Mouse (Mus musculus) spleen, embryonic (tissue): ENCODE measurements around the gene Cpped1.

Experiments used
- CTCF ChIA-PET: fragments of 350-600 bp; sonication (Branson Sonifier 250); formaldehyde crosslinking; loops from one replicate; lab custom pipeline; 2022; lab: Charles Lee

Cpped1 gene

DNA sequence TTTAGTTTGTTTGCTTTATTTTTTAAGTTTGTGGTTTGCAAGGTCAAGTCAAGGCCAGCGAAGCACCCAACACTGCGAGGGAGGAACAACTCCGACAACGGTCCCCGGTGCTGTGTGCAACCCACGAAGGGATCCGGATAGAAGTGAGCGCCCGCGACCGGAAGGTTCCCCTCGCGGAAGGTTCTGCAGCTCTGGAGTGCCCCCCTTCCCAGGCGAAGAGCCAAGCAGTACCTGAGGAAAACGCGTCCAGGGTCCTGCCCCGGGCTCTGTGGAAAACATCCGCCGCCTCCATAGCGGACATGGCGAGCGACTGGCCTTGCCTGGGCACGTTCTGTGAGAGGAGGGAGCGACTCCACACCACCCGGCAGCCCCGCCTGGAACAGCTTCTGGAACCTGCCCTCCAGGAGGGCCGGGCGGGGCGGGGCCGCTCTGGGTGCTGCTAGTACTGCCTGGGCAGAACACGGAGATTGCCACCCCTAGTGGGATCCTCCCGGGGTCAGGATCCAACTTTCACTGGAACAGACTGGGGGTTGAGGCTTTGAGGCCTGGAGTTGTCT, at the start of gene Cpped1:
Gene Cpped1 (minus strand): TSS at position 411 of the 557 bp plus-strand sequence.
- CTCF ChIA-PET: interaction anchor here (0.6 kb wide), 1 partner anchor 1513 kb away, joined by 3 read pairs; no protein-coding TSS in a partner anchor

DNA sequence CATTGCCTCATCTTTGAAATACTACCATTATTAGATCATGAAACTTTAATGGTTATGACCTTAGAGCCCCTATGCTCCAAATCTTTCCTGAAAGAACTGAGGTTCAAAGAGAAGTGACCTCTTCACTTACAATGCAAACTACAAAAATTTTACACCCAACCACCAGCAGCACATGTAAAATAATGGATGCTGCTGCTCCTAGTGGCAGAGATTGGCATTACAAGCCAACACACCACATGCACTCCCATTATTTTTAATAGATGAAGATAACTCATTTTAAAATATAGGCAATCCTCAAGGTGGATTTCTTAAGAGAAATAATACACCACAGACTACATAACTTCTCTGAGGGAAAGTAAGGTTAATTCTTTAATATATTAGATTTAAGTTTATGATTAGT, 31.2 kb upstream of the Cpped1 start:
- CTCF ChIA-PET: no interaction called here

DNA sequence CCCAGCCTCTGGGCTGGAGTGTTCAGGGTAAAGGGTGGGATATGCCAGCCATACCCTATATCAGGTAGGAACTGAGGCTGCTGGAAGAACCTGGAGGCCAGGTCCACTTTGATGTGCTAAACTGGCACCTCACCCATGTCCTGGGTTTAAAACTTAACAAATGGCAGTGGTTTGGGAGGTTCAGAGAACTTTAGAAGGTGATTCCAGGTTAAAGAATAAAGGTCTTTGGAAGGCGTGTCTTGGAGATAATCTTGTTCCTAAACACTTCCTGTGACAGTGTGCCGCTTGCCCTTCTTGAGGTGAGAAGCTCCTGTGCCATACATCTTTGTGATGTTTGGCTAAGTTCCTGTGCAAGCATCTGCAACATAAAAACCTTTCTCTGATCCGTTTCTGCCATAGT, 1.6 kb upstream of the Cpped1 start:
- CTCF ChIA-PET: no interaction called here

DNA sequence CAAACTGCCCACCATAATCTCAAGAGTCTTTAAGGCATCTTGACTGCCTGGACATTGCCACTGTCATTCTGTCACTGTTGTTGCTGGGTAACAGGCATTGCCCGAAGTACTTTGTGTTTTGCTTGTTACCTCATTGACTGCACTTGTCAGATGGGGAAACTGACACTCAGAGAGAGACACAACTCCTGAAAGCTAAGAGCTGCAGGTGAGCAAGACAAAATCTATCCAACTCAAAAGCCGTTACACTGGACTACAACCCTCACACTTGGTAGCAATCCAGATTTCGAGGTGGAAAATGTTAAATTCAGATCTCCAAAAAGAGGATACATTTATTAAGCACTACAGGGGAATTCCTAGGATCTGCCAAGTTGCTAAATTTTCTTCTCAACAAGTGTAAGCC, 572 bp upstream of the Cpped1 start:
- CTCF ChIA-PET: no interaction called here

DNA sequence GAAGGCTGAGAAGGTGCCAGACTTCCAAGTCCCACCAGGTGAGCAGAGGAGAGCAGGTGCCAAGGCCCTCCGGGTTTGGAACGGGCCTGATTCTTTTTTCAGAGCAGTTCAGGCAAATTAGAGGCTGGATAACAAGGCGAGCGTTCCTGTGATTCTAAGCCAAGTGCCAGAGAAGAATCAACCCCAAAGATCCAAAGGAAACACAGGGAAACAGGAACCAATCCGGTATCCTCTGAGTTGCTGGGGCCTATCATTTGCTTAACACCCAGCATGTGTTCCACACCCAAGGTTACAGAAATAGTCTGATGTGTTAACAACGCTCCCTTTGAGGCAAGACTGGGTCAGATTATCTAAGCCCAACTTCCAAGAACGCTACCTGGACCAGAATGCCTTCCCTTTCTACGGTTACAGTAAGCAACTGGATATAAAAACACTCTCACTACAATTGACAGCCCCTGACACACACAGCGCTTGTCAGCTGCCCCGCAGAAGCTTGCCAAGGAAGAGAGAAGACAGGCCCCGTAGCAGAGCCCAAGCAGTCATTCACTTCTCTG, 707 bp downstream of the Cpped1 start:
- CTCF ChIA-PET: interaction anchor here (0.6 kb wide), 1 partner anchor 1514 kb away, joined by 3 read pairs; no protein-coding TSS in a partner anchor

GRCm38 (mm10) chr16:11907816-11908215, 1.4 kb downstream of the Cpped1 start:
- CTCF ChIA-PET: no interaction called here

GRCm38 (mm10) chr16:11906906-11907305, 2.3 kb downstream of the Cpped1 start:
- CTCF ChIA-PET: no interaction called here

DNA sequence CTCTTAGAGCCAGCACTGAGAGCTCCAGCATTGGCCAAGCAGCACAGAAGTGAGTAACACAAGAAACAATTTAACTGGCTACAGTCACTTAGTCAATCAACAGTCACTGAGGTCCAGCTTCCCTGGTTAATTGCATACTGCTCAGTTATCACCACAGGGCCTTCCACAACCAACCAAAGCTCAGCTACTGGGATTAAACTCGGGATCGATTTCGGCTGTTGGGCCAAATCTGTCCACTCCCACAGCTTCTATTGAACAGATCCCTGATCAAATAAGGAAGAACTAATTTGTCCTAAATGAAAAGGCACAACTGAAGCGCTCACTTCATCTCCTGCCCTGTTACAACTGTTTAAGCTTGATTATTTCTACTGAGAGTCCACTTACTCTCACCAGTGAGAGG, 4.0 kb downstream of the Cpped1 start:
- CTCF ChIA-PET: no interaction called here

- CTCF ChIA-PET: no interaction called here
Measured at GRCm38 (mm10) chr16:11902007-11902406, 7.2 kb downstream of the Cpped1 start.

GRCm38 (mm10) chr16:11900341-11900740, 8.9 kb downstream of the Cpped1 start:
- CTCF ChIA-PET: no interaction called here

DNA sequence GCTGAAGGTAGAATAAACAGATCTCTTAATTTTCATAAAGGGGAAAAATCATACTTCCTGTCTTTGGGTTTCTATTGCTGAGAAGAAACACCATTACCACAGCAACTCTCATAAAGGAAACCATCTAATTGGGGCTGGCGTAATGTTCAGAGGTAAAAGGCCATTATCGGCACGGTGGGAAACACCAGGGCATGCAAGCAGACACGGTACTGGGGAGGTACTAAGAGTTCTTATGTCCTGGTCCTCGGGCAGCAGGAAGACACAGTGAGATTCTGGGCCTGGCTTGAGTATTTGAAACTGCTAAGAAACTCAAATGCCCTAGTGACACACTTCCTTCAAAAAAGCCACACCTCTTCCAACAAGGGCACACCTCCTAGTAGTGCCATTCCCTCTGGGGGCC, 12.8 kb downstream of the Cpped1 start:
- CTCF ChIA-PET: no interaction called here

DNA sequence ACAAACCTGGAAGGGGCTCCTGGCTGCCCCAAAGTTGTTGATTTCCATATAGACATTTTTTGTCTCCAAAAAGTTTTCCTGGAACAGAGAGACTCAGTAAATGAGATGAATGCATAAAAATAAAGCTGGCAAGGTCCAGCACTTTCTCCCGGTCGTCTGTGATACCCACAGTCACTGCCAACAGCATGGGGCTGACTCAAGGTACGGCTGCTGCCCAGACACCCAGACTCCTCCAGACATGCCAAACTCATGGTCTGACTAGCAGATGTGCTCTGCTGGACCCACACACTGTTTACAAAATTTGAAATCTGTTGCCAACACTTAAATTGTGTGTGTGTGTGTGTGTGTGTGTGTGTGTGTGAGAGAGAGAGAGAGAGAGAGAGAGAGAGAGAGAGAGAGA, 14.4 kb downstream of the Cpped1 start:
- CTCF ChIA-PET: no interaction called here

DNA sequence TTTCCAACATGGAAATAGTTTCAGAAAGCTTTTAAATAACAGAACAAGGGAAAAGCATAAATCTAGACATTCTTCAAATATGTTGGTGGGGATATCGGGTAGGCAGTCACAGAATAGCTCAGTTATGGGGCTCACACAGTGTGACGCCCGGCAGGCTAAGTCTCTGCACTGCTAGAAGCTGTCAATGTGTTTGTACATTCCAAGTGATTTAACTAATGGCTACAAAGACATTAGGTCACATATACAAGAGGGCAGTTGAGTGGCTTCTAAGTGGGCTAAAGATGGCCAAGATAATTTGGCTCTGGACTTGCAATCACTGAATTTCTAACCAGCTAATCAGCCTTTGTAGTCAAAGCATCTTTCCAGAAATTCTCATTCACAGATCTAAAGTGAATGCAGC, 19.1 kb downstream of the Cpped1 start:
- CTCF ChIA-PET: no interaction called here

- CTCF ChIA-PET: no interaction called here
Measured at GRCm38 (mm10) chr16:11889741-11890140, 19.5 kb downstream of the Cpped1 start.

DNA sequence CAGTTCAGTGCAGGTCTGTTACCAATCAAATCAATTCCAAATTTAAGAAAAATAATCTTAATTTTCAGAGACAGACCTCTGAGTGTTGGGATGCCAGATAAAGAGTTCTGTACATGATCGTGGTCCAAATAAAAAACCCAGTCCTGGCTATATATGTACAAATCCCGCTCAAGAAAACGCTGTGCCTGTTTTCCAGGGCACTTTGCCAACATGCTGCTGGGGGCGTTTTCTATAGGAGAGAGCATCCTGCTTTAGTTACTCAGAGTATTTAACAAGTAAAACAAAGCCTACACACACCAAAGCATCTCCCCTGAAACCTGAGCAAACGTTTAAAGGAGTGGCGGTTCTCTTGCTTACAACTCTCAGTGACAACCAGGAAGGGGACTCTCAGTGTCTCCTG, 27.4 kb downstream of the Cpped1 start:
- CTCF ChIA-PET: no interaction called here

DNA sequence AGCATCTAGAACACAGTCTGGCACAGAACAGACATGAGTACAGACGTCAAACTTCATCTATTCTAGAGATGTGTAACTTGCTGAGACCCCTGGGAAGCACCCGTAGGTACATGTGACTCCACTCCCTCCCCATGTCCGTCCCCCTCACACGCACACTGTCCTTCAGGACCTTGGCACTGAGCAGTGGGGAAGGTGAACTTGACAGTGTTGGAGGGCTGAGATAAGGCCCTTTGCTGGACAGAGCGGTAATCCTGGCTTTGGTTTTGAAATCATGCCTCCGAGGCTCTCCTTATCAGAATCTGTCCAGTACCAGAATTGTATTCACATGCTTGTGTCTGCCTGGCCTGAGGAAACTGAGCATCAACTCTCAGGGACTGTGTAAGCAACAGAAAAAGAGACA, 28.8 kb downstream of the Cpped1 start:
- CTCF ChIA-PET: no interaction called here

DNA sequence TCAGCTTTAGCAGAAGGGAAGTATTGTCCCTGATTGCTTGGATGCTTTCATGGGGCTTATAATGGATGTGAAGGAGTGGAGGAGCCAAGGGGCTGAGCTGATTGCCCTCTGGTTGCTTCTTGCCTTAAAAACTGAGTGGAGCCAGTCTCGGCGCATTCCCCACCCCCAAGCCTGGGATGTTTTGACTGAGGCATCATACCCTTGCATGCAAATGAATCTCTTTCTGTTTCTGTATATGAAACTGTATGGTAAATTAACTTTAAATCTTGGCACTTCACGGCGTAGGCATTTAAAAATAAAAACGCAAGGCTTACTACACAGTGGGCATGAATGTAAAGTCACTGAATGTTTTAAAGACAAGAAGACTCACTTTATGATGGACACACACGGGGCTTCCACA, 30.0 kb downstream of the Cpped1 start:
- CTCF ChIA-PET: interaction anchor here (0.7 kb wide), 1 partner anchor 53 kb away, joined by 3 read pairs; no protein-coding TSS in a partner anchor

GRCm38 (mm10) chr16:11875227-11875626, 34.0 kb downstream of the Cpped1 start:
- CTCF ChIA-PET: no interaction called here

DNA sequence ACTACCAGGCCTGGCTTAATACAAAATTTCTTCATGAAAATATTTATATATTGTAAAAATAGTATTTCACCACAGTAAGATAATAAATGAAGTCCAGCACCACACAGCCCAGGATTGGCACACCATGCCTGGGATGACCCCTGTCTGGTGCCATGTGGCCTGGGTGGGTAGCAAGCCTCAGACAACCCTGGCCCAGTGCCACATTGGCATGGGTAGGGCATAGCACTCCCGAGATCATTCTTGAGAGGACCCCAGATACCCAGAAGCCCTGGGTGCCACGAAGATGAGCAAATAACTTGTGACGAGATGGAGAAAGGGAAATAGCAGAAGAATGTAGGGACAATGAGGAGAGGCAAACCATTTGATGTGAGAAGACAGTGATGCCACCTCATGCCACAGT, 36.0 kb downstream of the Cpped1 start:
- CTCF ChIA-PET: no interaction called here

- CTCF ChIA-PET: no interaction called here
Measured at GRCm38 (mm10) chr16:11868486-11868885, 40.8 kb downstream of the Cpped1 start.

- CTCF ChIA-PET: no interaction called here
Measured at GRCm38 (mm10) chr16:11852716-11853605, 56.3 kb downstream of the Cpped1 start.

DNA sequence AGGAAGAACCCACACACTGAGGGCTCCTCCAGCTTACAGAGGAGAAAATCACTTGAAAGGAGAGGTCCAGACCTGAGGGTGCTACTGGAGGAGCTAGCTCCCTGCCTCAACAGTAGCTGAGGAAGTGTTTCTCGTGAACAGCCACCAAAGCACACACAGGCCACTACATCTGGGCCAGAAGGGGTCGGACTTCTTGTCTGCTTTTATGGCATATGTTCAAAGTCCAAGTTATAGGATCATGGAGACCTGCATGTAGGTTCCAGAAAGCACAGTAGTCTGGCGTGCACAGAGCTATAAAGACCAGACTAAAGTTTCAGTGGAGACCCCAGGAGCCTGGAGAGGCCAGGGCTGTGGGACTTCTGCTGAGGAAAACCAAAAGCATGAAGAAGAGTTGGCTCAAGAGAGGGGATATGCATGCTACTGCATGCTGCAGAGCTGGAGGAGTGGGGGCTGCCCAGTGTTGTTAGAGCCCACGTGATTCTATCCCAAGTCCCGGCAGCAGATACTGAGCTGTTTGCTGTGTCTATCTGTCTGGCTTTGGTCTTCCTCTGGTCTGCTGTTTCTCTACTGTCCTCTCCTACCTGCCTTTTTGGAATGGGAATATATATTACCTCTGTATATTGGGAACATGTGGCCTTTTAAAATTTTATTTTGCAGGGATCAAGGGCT, 60.1 kb downstream of the Cpped1 start:
- CTCF ChIA-PET: no interaction called here
